Mouse (Mus musculus) myocyte (in vitro differentiated cells): Measurements from ENCODE around the gene Barx1. TPM values are rescaled to one million over a fixed set of nuclear protein-coding genes. Genes with fewer than 3 reads are reported as not detected.

Experiments used
- H3K27me3 ChIP-seq: one replicate; pipeline ENCODE4 v1.6.1; 2011; ENCODE audit not compliant: control insufficient read depth, insufficient read depth, insufficient read length
- H3K36me3 ChIP-seq: one replicate; pipeline ENCODE4 v1.6.1; 2011; ENCODE audit not compliant: control insufficient read depth, insufficient read depth
- H3K4me2 ChIP-seq: one replicate; pipeline ENCODE4 v1.6.1; 2011; ENCODE audit warnings: low read depth, control low read depth
- H3K4me3 ChIP-seq: one replicate; pipeline ENCODE4 v1.5.1; 2011; ENCODE audit warnings: mild to moderate bottlenecking, control low read depth, moderate library complexity
- H3K79me2 ChIP-seq: one replicate; pipeline ENCODE4 v1.6.1; 2011; ENCODE audit not compliant: control insufficient read depth, insufficient read depth
- H3ac ChIP-seq: one replicate; pipeline ENCODE4 v1.6.1; 2011; ENCODE audit not compliant: control insufficient read depth, insufficient read length
- CEBPB ChIP-seq: IDR thresholded peaks from 2 replicates; pipeline ENCODE4 v1.6.1; 2011; ENCODE audit warnings: mild to moderate bottlenecking, moderate library complexity; ENCODE audit not compliant: poor library complexity, insufficient read depth, severe bottlenecking
- E2F4 ChIP-seq: IDR thresholded peaks from one replicate; pipeline ENCODE4 v1.6.1; 2011; ENCODE audit warnings: mild to moderate bottlenecking, control low read depth, moderate library complexity; ENCODE audit not compliant: insufficient read depth
- MAX ChIP-seq: IDR thresholded peaks from one replicate; pipeline ENCODE4 v1.6.1; 2011; ENCODE audit warnings: low read depth, mild to moderate bottlenecking, control low read depth
- MYOD1 ChIP-seq, 3 experiments: IDR thresholded peaks; one replicate each; pipeline ENCODE4 v1.6.1; 2011; ENCODE audit warnings: control low read depth in 2 of 3, low read depth in 2 of 3, mild to moderate bottlenecking in 2 of 3, moderate library complexity in 1 of 3; ENCODE audit not compliant: insufficient read length in 2 of 3, control insufficient read depth in 1 of 3
- MYOG ChIP-seq, 3 experiments: IDR thresholded peaks; one replicate each; pipeline ENCODE4 v1.6.1; 2011; ENCODE audit warnings: control low read depth in 2 of 3, low read depth in 2 of 3, mild to moderate bottlenecking in 2 of 3; ENCODE audit not compliant: insufficient read length in 2 of 3, control insufficient read depth in 1 of 3, insufficient read depth in 1 of 3
- POLR2A ChIP-seq: IDR thresholded peaks from one replicate; pipeline ENCODE4 v1.6.1; 2011; ENCODE audit warnings: low read depth, mild to moderate bottlenecking, control low read depth, moderate library complexity; ENCODE audit not compliant: insufficient read length
- POLR2AphosphoS2 ChIP-seq: IDR thresholded peaks from one replicate; pipeline ENCODE4 v1.6.1; 2011; ENCODE audit warnings: low read depth, control low read depth; ENCODE audit not compliant: insufficient read length
- REST ChIP-seq: IDR thresholded peaks from one replicate; pipeline ENCODE4 v1.6.1; 2011; ENCODE audit warnings: mild to moderate bottlenecking, control low read depth, moderate library complexity; ENCODE audit not compliant: insufficient read depth, insufficient read length
- SRF ChIP-seq: IDR thresholded peaks from one replicate; pipeline ENCODE4 v1.6.1; 2011; ENCODE audit warnings: low read depth; ENCODE audit not compliant: control insufficient read depth, insufficient read length
- TCF12 ChIP-seq: IDR thresholded peaks from one replicate; pipeline ENCODE4 v1.6.1; 2011; ENCODE audit warnings: mild to moderate bottlenecking, control low read depth; ENCODE audit not compliant: poor library complexity, insufficient read depth, severe bottlenecking
- TCF3 ChIP-seq: IDR thresholded peaks from one replicate; pipeline ENCODE4 v1.6.1; 2011; ENCODE audit warnings: low read depth, control low read depth; ENCODE audit not compliant: insufficient read length
- USF1 ChIP-seq: IDR thresholded peaks from one replicate; pipeline ENCODE4 v1.6.1; 2011; ENCODE audit warnings: low read depth, mild to moderate bottlenecking, control low read depth, moderate library complexity
- polyA plus RNA-seq: library from polyadenylated mRNA; unstranded; fragments of >200 nt; fragmentation: generic; extraction: Trizol; gene quantifications from one replicate; pipeline ENCODE4 v1.2.1, GENCODE M21; 2012; ENCODE audit warnings: missing spikeins

Barx1 gene
- polyA plus RNA-seq, 1 experiment: not detected

DNA sequence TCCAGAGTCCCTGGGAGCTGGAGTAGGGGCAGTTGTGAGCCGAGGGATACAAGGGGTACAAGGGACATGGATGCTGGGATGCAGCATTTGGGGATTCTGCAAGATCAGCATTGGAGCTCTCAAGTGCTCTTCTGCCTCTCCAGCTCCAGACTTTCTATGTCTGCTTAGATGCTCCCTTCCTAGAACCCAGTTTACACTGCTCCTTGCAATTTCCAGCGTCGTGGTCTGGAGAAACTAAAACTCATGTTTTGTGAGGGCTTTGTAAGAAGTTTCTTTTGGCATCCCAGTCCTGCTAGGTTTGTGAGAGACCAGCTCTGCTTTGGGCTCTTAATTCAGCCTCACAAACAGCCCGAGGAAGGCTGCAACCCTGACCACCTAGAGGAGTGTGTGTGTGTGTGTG, 4.7 kb downstream of the Barx1 start:
- H3K4me3 ChIP-seq: no peak overlapping the region
- no peak overlapping the region for H3ac ChIP-seq
- peaks cover 80% of the 10 kb centered on the region for H3K27me3 ChIP-seq
- no peaks in the 10 kb centered on the region for H3K36me3 ChIP-seq
- H3K79me2 ChIP-seq: no peaks in the 10 kb centered on the region
- H3K4me2 ChIP-seq: no peak overlapping the region
- TF ChIP-seq SRF (no peak), E2F4 (no peak), POLR2A (no peak), MAX (no peak), TCF3 (no peak), TCF12 (no peak), USF1 (no peak), MYOG (IDR thresholded peaks at IDR 0.05; ENCODE audit: control insufficient read depth in 1 of 3, insufficient read depth in 1 of 3, insufficient read length in 2 of 3, low read depth in 2 of 3) (no peak), POLR2AphosphoS2 (no peak), CEBPB (no peak), MYOD1 (IDR thresholded peaks at IDR 0.05; ENCODE audit: control insufficient read depth in 1 of 3, insufficient read length in 2 of 3, low read depth in 2 of 3) (no peak), REST (no peak)

DNA sequence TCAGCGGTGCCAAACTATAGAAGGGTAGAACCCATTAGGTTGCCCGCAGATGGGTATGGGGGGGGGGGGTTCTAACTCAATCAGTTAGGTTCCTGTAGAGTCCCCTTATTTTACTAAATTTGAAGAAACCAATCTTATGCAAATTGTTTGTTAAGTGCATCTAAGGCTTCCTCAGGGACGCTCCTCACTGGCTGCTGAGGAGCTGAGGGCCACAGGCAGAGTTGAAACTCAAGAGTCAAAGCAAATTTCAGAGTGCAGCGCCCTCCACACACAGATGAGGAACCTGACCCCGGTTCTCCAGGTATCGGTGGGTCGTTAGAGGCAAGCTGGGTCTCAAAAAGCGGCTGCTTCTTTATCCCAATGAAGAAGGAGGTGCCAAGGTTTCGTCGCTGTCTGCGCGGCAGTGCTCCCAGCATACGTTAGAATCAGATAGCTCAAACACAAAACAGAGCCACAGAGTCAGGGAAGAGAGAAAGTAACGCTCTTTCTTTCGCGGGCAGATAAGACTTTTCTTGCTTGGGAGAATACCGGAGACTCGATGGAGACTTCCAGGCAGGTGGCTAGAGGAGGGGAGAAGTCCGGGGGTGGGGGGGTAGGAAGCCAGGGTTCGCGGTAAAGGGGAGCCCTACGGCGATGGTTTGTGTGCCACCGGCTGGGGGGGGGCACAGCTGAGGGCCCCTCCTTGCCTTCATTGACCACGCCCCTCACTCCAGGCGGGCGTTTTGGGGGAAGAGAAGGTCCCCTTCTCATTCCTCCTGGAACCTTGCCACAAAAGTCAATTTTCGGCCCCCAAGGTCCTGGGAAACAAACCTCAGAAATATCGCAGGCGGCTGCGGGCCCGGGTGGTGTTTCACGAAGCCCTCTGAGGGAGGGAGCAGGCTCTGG, 5.5 kb downstream of the Barx1 start:
- Histone ChIP-seq H3K36me3 (no peaks in the 10 kb centered on the region), H3ac (no peak overlapping the region), H3K27me3 (peaks cover 83% of the 10 kb centered on the region), H3K4me3 (no peak overlapping the region), H3K79me2 (no peaks in the 10 kb centered on the region), H3K4me2 (no peak overlapping the region)
- TF ChIP-seq CEBPB (no peak), MYOG (IDR thresholded peaks at IDR 0.05; ENCODE audit: control insufficient read depth in 1 of 3, insufficient read depth in 1 of 3, insufficient read length in 2 of 3, low read depth in 2 of 3) (no peak), SRF (no peak)

DNA sequence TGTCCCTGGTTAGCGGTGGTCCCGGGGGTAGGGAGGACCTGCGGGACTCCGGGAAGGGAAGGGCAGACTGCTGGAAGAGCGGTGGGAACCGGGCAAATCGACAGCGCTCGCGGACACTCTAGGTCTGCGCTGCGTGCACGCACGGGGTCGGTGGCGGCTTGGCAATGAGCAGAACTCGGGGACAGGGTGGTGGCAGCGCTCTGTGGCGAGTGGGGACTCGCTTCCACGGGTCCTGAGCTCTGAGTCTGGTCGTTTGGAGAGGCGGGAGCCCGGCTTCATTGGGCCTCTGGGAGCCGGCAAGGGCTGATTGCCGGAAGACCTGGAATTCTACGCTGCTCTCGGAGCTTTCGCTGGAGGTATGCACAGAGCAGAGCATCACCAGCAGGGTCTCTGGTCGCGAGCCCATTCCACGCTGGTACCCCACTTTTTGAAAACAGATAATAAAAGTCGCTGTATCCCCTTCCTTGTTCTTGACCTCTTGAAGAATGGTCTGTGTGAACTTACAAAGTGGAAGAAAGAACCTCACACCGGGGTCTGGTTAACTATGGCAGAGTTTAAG, 6.3 kb downstream of the Barx1 start:
- H3K4me2 ChIP-seq: no peak overlapping the region
- H3K36me3 ChIP-seq: no peaks in the 10 kb centered on the region
- H3K4me3 ChIP-seq: no peak overlapping the region
- H3K27me3 ChIP-seq: peaks cover 76% of the 10 kb centered on the region
- no peak overlapping the region for H3ac ChIP-seq
- no peaks in the 10 kb centered on the region for H3K79me2 ChIP-seq
- TF ChIP-seq MYOG (IDR thresholded peaks at IDR 0.05; ENCODE audit: control insufficient read depth in 1 of 3, insufficient read depth in 1 of 3, insufficient read length in 2 of 3, low read depth in 2 of 3) (no peak), SRF (no peak), POLR2AphosphoS2 (no peak), TCF3 (no peak)

DNA sequence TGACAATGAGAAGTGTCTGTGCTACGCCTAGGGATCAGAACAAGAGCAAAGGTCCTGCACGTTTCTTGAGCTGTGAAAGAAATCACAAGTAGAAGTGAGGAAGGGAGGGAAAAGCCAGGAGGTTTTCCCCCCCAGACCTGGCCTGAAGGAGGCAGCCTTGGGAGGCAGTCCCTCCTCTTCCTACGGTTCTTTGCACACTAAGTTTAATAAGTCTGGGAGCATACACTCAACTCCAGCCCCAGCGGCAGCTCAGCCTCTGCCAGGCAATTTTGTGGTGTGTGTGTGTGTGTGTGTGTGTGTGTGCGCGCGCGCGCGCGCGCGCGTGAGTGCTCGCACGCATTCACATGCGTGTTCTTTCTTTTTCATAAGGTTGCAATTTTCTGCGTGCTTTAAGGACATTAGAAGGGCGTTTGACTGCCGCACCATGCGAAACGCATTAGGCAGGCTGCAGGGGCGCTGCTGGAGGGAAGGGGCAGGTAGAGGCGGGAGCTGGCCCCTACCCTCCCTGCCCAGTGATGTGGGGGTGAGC, 9.6 kb downstream of the Barx1 start:
- H3K27me3 ChIP-seq: peaks cover 57% of the 10 kb centered on the region

DNA sequence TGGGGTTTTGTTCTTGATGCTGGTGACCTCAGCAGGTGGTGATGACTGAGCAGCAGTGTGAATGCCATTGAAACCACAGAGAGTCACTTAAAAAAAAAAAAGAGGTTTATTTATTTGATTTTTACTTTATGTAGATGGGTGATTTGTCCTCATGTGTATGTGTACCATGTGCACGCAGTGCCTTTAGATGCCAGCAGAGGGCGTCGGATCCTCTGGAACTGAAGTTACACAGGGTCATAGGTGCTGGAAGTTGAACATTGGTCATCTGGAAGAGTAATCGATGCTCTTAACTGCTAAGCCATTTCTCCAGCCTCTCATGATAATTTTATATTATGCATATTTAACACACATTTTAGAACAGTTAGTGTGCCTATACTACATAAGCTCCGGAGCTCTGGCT, 11.8 kb downstream of the Barx1 start:
- TF ChIP-seq POLR2AphosphoS2: no peak
- Histone ChIP-seq H3K36me3 (no peaks in the 10 kb centered on the region), H3K4me3 (no peak overlapping the region), H3K27me3 (peaks cover 55% of the 10 kb centered on the region), H3K79me2 (no peaks in the 10 kb centered on the region), H3ac (no peak overlapping the region), H3K4me2 (no peak overlapping the region)

More for the DNA sequence above, 9.6 kb downstream of the Barx1 start:
- no peaks in the 10 kb centered on the region for H3K79me2 ChIP-seq
- no peak overlapping the region for H3K4me3 ChIP-seq
- no peaks in the 10 kb centered on the region for H3K36me3 ChIP-seq
- no peak overlapping the region for H3ac ChIP-seq
- H3K4me2 ChIP-seq: peak overlapping the region; percentile 30
- TF ChIP-seq CEBPB: no peak

DNA sequence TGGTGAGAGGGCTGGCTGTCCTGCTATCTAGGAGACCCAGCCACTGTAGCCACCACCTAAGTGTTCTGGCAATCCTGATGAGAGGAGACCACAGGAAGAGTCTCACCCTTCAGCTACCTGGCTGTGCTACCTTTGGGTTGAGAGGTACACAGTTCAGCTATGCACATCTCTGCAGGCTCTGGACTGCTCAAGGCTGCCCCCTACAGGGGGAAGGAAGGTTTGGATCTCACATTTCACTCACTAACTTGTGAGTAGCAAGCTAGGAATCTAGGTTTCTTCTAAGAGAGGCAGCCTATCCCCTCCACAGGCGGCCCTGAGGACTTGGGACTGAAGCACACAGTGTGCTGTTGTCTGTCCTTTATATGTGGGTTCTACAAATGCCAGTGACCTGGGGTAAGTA, 16.6 kb downstream of the Barx1 start:
- Histone ChIP-seq H3K27me3 (peaks cover 57% of the 10 kb centered on the region), H3K79me2 (no peaks in the 10 kb centered on the region), H3K4me2 (no peak overlapping the region), H3K36me3 (no peaks in the 10 kb centered on the region), H3K4me3 (no peak overlapping the region), H3ac (no peak overlapping the region)
- no peak for TF ChIP-seq E2F4
- no peak for TF ChIP-seq TCF12
- no peak for TF ChIP-seq TCF3
- TF ChIP-seq USF1: no peak
- no peak for TF ChIP-seq CEBPB
- TF ChIP-seq MYOD1 (IDR thresholded peaks at IDR 0.05; ENCODE audit: control insufficient read depth in 1 of 3, insufficient read length in 2 of 3, low read depth in 2 of 3): no peak
